Mouse (Mus musculus) subcutaneous adipose tissue, adult 2 months (tissue): ENCODE results near the gene Napa. TPM values are rescaled to one million over a fixed set of nuclear protein-coding genes. Genes with fewer than 3 reads are reported as not detected.

Experiments
- polyA plus RNA-seq: library from polyadenylated mRNA; depleted of rRNA; stranded (reverse); fragments of >200 nt; gene quantifications from 2 replicates; pipeline ENCODE4 v1.2.3, GENCODE M21; 2012; ENCODE audit warnings: low replicate concordance; rRNA removed

Gene Napa
- 224 and 283 TPM in 2 replicates for polyA plus RNA-seq

GRCm38 (mm10) chr7:16098021-16099017 lies at the start of gene Napa:
Napa (plus strand) TSS chr7:16098458.

DNA sequence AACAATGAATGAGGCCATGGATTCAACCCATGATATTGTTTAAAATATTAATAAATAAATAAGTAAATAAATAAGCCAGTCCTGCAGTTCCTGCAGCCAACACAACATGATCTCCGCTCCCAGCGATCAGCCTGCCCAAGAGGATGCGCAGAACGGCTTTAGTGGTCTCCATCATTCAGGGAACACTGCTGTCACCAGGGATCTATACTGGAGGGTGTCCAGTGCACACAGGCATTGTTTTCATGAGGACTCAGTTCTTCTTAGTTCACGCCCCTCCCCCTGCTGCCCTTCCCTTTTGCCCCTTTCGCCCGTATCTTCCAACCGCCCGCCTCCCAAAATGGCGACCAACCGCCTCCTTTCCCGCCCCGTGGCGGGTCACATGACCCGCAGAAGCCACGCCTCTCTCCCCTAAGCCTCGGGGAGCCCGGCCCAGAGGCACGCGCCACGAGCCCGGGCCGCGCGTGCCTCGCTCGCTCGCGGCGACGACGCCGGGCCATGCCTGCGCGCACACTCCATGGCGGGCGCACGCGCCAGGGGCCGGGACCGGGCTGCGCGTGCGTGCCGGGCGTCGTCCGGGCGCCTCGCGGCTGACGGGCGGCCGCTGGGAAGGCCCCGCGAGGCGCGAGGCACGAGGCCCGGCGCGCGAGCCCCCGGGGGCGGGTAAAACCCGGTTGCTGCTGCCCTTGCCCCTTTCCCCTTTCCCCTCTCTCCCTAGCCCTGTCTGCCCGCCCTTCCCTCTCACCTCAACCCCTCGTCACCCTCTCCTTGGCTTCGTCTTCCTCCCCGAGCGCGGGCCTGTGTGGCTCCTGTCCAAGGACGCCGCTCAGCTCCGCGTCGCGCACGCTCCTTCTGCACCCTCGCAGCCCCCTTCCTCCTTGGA lies 36.8 kb upstream of the Napa start, which contains the start of gene Zfp541:
Gene Zfp541 (plus strand): TSS at position 596 of the 880 bp plus-strand sequence.

GRCm38 (mm10) chr7:16119569-16120261 lies 21.5 kb downstream of the Napa start, which contains the start of gene Kptn:
Kptn (plus strand) TSS chr7:16119895.

GRCm38 (mm10) chr7:16129421-16129845 lies 31.2 kb downstream of the Napa start, which contains the start of gene Slc8a2:
Slc8a2 (plus strand) TSS chr7:16129826.

Other genes with a start within 250 kb of the Napa start
- gene Crx, start 218.5 kb upstream of the Napa start, polyA plus RNA-seq = not detected in 2 replicates
- not detected in 2 replicates for gene Crxos, start 215.8 kb upstream of the Napa start, polyA plus RNA-seq
- gene Selenow, start 176.1 kb upstream of the Napa start, polyA plus RNA-seq = 624 and 858 TPM in 2 replicates
- gene Nop53, start 152.4 kb upstream of the Napa start, polyA plus RNA-seq = 85.8 and 136 TPM in 2 replicates
- gene Ehd2, start 130.9 kb upstream of the Napa start, polyA plus RNA-seq = 242 and 668 TPM in 2 replicates
- gene Bicra, start 50.5 kb upstream of the Napa start, polyA plus RNA-seq = 7.2 and 10.4 TPM in 2 replicates
- not detected in 2 replicates for gene Zfp541, start 36.6 kb upstream of the Napa start, polyA plus RNA-seq
- 39.1 and 45.8 TPM in 2 replicates for gene Kptn, start 21.4 kb downstream of the Napa start, polyA plus RNA-seq
- 0.40 and 9.1 TPM in 2 replicates for gene Slc8a2, start 31.4 kb downstream of the Napa start, polyA plus RNA-seq
- gene Meis3, start 76.6 kb downstream of the Napa start, polyA plus RNA-seq = 23.5 and 68.3 TPM in 2 replicates
- gene Dhx34, start 123.6 kb downstream of the Napa start, polyA plus RNA-seq = 23.2 and 25.9 TPM in 2 replicates
- gene C5ar2, start 145.7 kb downstream of the Napa start, polyA plus RNA-seq = 1.4 and 1.7 TPM in 2 replicates
- gene C5ar1, start 161.1 kb downstream of the Napa start, polyA plus RNA-seq = 29.1 and 29.9 TPM in 2 replicates
- 18.8 and 39.6 TPM in 2 replicates for gene Inafm1, start 175.2 kb downstream of the Napa start, polyA plus RNA-seq
- 28.3 and 41.4 TPM in 2 replicates for gene Ccdc9, start 188.3 kb downstream of the Napa start, polyA plus RNA-seq
- 20.8 and 21.7 TPM in 2 replicates for gene Bbc3, start 209.9 kb downstream of the Napa start, polyA plus RNA-seq